Mouse (Mus musculus) small intestine, adult 2 months (tissue): ENCODE results near the gene Ptrh2.

ENCODE experiments used
- CTCF ChIP-seq: fragments of 200-500 bp; IDR thresholded peaks from 2 replicates; pipeline ENCODE4 v1.5.1; 2012; ENCODE audit warnings: low read depth, mild to moderate bottlenecking, control low read depth, inconsistent platforms, low read length, moderate library complexity, mixed read lengths; ENCODE audit not compliant: insufficient replicate concordance, insufficient read length; ENCODE audit errors: extremely low read depth
- POLR2A ChIP-seq: fragments of 200-500 bp; IDR thresholded peaks from 2 replicates; pipeline ENCODE4 v1.6.1; 2012; ENCODE audit warnings: low read depth, mild to moderate bottlenecking, control low read depth, inconsistent platforms, low read length, moderate library complexity

DNA sequence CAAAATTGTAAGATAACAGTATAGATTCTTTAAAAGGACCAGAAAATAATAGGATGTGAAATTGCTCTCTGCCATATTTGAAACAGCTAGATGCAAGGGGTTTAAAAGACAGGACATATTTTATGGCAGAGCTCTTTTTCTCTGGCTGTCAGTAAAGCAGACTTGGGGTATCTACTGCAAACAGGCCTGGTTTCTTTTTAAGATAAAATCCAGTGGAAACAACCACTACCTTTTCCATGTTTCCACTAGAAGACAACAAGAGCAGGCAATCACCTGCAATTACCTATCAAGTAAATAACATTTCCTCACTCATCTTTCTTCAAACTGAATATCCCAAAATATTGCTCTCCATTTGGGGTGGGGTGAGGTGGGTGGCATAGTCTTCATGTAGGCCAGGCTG is 19.8 kb upstream of the Ptrh2 start:
- no peak for TF ChIP-seq CTCF
- no peak for TF ChIP-seq POLR2A
